7 mouse cellular contexts compared by ENCODE assay signal in the genomic region with DNA sequence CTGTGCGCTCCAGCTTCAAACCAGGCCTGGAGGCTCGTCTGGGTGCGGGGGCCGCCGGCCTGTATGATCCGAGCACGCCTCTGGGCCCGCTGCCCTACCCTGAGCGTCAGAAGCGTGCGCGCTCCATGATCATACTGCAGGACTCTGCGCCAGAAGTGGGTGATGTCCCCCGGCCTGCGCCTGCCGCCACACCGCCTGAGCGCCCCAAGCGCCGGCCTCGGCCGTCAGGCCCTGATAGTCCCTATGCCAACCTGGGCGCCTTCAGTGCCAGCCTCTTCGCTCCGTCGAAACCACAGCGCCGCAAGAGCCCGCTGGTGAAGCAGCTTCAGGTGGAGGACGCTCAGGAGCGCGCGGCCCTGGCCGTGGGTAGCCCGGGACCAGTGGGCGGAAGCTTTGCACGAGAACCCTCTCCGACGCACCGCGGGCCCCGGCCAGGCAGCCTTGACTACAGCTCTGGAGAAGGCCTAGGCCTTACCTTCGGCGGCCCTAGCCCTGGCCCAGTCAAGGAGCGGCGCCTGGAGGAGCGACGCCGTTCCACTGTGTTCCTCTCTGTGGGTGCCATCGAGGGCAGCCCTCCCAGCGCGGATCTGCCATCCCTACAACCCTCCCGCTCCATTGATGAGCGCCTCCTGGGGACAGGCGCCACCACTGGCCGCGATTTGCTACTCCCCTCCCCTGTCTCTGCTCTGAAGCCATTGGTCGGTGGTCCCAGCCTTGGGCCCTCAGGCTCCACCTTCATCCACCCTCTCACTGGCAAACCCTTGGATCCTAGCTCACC. TPM values are rescaled to one million over a fixed set of nuclear protein-coding genes. Genes with fewer than 3 reads are reported as not detected.
DNase-seq lines count a peak whose midpoint lies in the region; ATAC-seq lines count a peak whose summit lies in the region.

No protein-coding gene starts in this region.

- ATAC-seq in hindbrain, embryonic 16.5 days: peak; percentile 73
- no peak for ATAC-seq in activated CD4-positive, CD25-positive, alpha-beta regulatory T cell, adult 4 months

- WGBS in embryonic facial prominence, embryonic 10.5 days: 11% methylated on average over 58 of the region's 58 CpGs
- 14% methylated on average over 58 of the region's 58 CpGs for WGBS in hindbrain, embryonic 16.5 days

- peaks cover 20% of the 10 kb centered on the region for H3K4me1 ChIP-seq in embryonic facial prominence, embryonic 10.5 days
- H3K4me1 ChIP-seq in hindbrain, embryonic 16.5 days (ENCODE audit: control insufficient read depth, insufficient read depth, low read depth, low read length): peaks cover 16% of the 10 kb centered on the region; the same call in 1 of the 2 replicates

- peak overlapping the region; percentile 55 for H3K4me3 ChIP-seq in embryonic facial prominence, embryonic 10.5 days
- H3K4me3 ChIP-seq in hindbrain, embryonic 16.5 days (ENCODE audit: low read length): peak overlapping the region; percentile 15

- peak; percentile 14 for DNase-seq in ovary, postnatal 36 days (ENCODE audit: low spot score)
- DNase-seq in ovary, adult 18-20 months (ENCODE audit: low spot score): no peak
- peak; percentile 82 for DNase-seq in embryonic facial prominence, embryonic 10.5 days (ENCODE audit: low spot score)
- peak; percentile 75 for DNase-seq in neural tube, embryonic 10.5 days (ENCODE audit: extremely low spot score, low spot score)
- no peak for DNase-seq in yolk sac, embryonic 10.5 days (ENCODE audit: low spot score)

- peak overlapping the region; percentile 45 for H3K4me2 ChIP-seq in hindbrain, embryonic 16.5 days (ENCODE audit: low read length)

- H3K9me3 ChIP-seq in embryonic facial prominence, embryonic 10.5 days: 0 out of 2 replicates have a peak, but pooled peaks cover 2% of the 10 kb centered on the region
- no peaks in the 10 kb centered on the region for H3K9me3 ChIP-seq in hindbrain, embryonic 16.5 days (ENCODE audit: control insufficient read depth, low read length)

- peak overlapping the region; percentile 55 for H3K9ac ChIP-seq in hindbrain, embryonic 16.5 days (ENCODE audit: low read depth, low read length)

- peak overlapping the region; percentile 72; the same call in 1 of the 2 replicates for H3K27ac ChIP-seq in embryonic facial prominence, embryonic 10.5 days (replicated peaks)
- peak overlapping the region; percentile 56; the same call in 1 of the 2 replicates for H3K27ac ChIP-seq in hindbrain, embryonic 16.5 days (ENCODE audit: low read depth, low read length)

- H3K36me3 ChIP-seq in embryonic facial prominence, embryonic 10.5 days (replicated peaks): peaks cover 53% of the 10 kb centered on the region
- H3K36me3 ChIP-seq in hindbrain, embryonic 16.5 days (ENCODE audit: control insufficient read depth, insufficient read depth, low read length): peaks cover 13% of the 10 kb centered on the region; the same call in 1 of the 2 replicates

- H3K27me3 ChIP-seq in embryonic facial prominence, embryonic 10.5 days (replicated peaks; ENCODE audit: low read depth, poor library complexity, severe bottlenecking): peaks cover 58% of the 10 kb centered on the region
- 0 out of 2 replicates have a peak, but pooled peaks cover 3% of the 10 kb centered on the region for H3K27me3 ChIP-seq in hindbrain, embryonic 16.5 days (replicated peaks; ENCODE audit: control insufficient read depth, insufficient read depth, low read length)

RNA-seq across cellular contexts. Expression of a gene that starts 20.1 kb away (rescaled TPM):
- polyA plus RNA-seq in embryonic facial prominence, embryonic 10.5 days (2016; fragmentation: Nextera tagmentation; extraction: Ambion mirVana): 0.18 TPM in 1 of 2 replicates, not detected in the other
- polyA plus RNA-seq in hindbrain, embryonic 16.5 days (2015; fragmentation: Nextera tagmentation; extraction: Ambion mirVana): 0.75 and 0.93 TPM in 2 replicates
- not detected for polyA plus RNA-seq in activated CD4-positive, CD25-positive, alpha-beta regulatory T cell, adult 4 months (2017; shearing (Covaris generic))

RNA-seq across cellular contexts. Expression of a gene that starts 43.7 kb away (rescaled TPM):
- 70.3 and 74.6 TPM in 2 replicates for polyA plus RNA-seq in embryonic facial prominence, embryonic 10.5 days (2016; fragmentation: Nextera tagmentation; extraction: Ambion mirVana)
- polyA plus RNA-seq in hindbrain, embryonic 16.5 days (2015; fragmentation: Nextera tagmentation; extraction: Ambion mirVana): 81.8 and 91.8 TPM in 2 replicates
- polyA plus RNA-seq in activated CD4-positive, CD25-positive, alpha-beta regulatory T cell, adult 4 months (2017; shearing (Covaris generic)): 1 to 10 TPM in 1 of 2 experiments, under 1 TPM in 1; 0.88 to 2.6 TPM

RNA-seq across cellular contexts. Expression of a gene that starts 48.6 kb away (rescaled TPM):
- 1.3 and 2.4 TPM in 2 replicates for polyA plus RNA-seq in embryonic facial prominence, embryonic 10.5 days (2016; fragmentation: Nextera tagmentation; extraction: Ambion mirVana)
- 7.7 and 8.4 TPM in 2 replicates for polyA plus RNA-seq in hindbrain, embryonic 16.5 days (2015; fragmentation: Nextera tagmentation; extraction: Ambion mirVana)
- polyA plus RNA-seq in activated CD4-positive, CD25-positive, alpha-beta regulatory T cell, adult 4 months (2017; shearing (Covaris generic)): not detected

Comparison
In these comparisons a context has a peak if more than half of its experiments do, and no peak if none do; other contexts are left out.
1. DNase-seq: peak in ovary, postnatal 36 days (single experiment), embryonic facial prominence, embryonic 10.5 days (single experiment) and neural tube, embryonic 10.5 days (single experiment); none in ovary, adult 18-20 months (single experiment) and yolk sac, embryonic 10.5 days (single experiment).
2. RNA of a gene that starts 43.7 kb away (polyA plus RNA-seq): 81.8 to 91.8 TPM in hindbrain, embryonic 16.5 days and 70.3 to 74.6 TPM in embryonic facial prominence, embryonic 10.5 days; 0.88 to 2.6 TPM in activated CD4-positive, CD25-positive, alpha-beta regulatory T cell, adult 4 months; every median in the first group is over 10 times any median in the second.